Mouse (Mus musculus) brain, embryonic 14.5 days (tissue): ENCODE results near the gene Bicc1.

ENCODE experiments used
- CTCF ChIP-seq: fragments of 200-500 bp; IDR thresholded peaks from 2 replicates; pipeline ENCODE4 v1.5.1; 2012; ENCODE audit warnings: inconsistent platforms, mild to moderate bottlenecking, moderate library complexity, borderline replicate concordance; ENCODE audit not compliant: insufficient read depth, insufficient read length; ENCODE audit errors: extremely low read depth
- POLR2A ChIP-seq: fragments of 200-500 bp; IDR thresholded peaks from 2 replicates; pipeline ENCODE4 v1.6.1; 2012; ENCODE audit warnings: mild to moderate bottlenecking, inconsistent platforms, borderline replicate concordance; ENCODE audit not compliant: poor library complexity, insufficient read depth, insufficient read length, severe bottlenecking; ENCODE audit errors: extremely low read depth

DNA sequence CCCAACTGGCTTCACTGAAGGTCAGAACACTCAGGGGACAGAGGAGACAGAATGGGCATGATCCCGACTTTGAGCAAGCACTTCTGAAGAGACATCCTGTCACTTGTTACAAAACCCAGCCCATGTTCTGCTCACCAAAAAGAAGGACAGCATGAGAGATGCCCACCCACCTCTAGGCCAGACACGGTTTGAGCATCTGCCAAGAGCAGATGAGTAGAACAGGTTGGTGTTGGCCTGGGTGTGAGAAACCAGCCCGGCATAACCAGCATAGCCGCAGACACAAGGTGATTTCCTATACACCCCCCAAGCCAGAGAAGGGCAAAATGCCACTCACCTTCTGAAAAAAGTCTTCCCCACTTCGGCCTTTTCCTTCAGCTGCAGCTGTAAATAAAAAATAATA is 80.6 kb downstream of the Bicc1 start:
- TF ChIP-seq CTCF: no peak
- TF ChIP-seq POLR2A: no peak
